Mouse (Mus musculus) liver, embryonic 14.5 days (tissue): ENCODE measurements around the gene Vps16.

Experiments used
- CTCF ChIP-seq: IDR thresholded peaks from 2 replicates; pipeline ENCODE4 v1.5.1; 2016; ENCODE audit warnings: antibody characterized with exemption, low read depth, control low read depth
- EP300 ChIP-seq: IDR thresholded peaks from 2 replicates; pipeline ENCODE4 v1.6.1; 2016; ENCODE audit warnings: antibody characterized with exemption, low read depth

GRCm38 (mm10) chr2:130406178-130406577 is 18.0 kb upstream of the Vps16 start, which contains the start of gene Tmem239:
- TF ChIP-seq CTCF (no peak), EP300 (no peak)
